Mouse (Mus musculus) cerebellum, adult 18-20 months (tissue): ENCODE results near the gene Fsd2.

Experiments used
- DNase-seq, 2 experiments: peaks; one replicate each; pipeline ENCODE4 v3.0.0; 2021

The Fsd2 gene

GRCm38 (mm10) chr7:81540999-81541398, 25.7 kb downstream of the Fsd2 start:
- no peak for DNase-seq

DNA sequence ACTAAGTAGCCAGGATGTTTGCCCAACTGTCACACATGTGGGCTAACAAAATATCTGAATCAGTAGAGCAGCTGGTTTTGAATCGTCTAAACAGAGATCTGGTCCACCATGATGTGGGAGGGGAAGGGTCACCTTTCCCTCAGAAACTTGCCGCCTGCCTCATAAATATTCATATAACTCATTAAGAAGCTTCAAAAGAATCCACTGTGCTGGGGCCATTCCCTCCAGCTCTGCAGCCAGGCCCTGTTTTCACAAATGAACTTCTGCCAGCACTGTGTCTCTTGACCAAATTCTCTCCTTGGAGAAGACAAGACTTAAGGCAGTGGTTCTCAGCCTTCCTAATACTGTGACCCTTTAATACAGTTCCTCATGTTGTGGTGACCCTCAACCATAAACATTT, 27.2 kb downstream of the Fsd2 start:
- no peak for DNase-seq

DNA sequence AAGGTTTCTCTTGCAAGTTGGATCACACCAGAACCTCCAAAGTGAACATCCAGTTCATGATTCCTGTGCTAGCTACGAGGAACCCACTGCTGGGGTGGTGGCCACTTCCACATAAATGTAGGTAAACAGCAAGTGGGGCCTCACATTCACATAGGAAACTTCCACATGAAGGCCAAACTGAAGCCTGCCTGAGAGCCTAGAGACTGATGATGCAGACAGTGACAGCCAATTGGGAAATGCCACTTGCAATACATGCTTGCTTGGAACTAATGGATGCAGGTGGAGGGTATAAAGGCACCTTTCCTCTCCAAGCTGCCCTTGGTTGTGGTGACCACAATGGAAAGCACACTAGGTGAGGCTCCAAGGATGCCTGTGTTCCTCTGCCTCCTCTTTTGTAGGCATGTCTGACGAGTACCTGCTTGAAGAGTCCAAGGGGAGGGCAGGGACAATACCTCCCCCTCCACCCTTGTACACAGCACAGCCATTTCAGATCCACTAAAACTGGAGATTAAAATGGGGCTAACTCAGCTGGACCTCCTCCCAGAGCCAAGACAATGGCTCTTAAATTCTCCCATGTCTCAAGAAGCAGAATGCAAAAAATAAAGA, 28.6 kb downstream of the Fsd2 start:
- no peak for DNase-seq

- DNase-seq, result no peak
Measured at GRCm38 (mm10) chr7:81536478-81536877, 30.3 kb downstream of the Fsd2 start.

GRCm38 (mm10) chr7:81531462-81531861, 35.3 kb downstream of the Fsd2 start:
- DNase-seq, result no peak

DNA sequence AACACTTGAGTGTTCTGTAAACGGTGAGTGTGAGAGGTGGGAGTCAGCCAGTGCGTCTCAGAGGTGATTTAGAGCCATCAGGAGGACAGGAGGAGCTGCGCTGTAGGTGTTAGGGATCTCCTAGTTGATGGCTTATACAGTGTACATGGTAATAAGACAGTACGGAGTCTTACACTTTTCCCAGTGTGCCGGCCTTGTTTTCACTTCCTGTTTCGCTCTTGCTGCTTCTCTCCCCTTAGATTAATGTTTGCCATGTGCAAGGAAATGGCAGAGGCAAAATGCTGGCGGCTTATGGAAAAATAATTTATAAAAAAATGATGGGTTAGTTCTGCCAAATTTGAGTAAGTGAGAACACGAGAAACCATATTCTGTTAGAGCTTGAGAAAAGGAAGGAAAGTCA, 37.8 kb downstream of the Fsd2 start:
- DNase-seq, result no peak

- no peak for DNase-seq
Measured at GRCm38 (mm10) chr7:81523663-81524017, 43.1 kb downstream of the Fsd2 start.

DNA sequence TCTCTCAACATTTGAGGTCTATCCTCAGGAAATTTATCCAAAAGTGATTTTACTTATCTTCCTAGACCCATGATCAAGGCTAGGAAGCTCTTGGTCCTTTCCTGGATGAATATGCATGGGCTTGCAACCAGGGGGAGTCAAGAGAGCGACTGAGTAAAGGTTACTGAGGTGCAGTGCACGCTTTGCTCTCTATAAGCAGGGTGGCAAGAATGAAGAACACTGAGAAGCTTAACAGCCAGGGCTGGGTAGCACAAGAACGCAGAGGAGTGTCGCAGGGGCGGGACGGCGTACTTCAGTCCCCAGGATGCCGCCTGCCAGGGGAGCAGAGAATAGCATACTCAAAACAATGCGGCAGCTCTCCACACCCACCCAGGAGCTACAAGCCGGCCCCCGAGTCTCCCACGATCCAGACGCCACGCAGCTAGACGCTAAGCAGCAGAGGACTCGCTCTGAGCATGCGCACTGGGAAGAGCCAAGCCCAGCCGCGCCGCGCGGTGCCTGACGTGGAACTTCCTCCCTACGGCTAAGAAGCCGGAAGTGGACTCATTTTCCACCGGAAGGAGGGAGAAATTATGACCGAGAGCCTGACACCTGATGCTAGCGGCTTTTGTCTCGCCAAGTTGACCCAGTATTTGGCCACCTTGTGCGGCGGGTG, 43.6 kb downstream of the Fsd2 start:
- peak; percentile 91 for DNase-seq

DNA sequence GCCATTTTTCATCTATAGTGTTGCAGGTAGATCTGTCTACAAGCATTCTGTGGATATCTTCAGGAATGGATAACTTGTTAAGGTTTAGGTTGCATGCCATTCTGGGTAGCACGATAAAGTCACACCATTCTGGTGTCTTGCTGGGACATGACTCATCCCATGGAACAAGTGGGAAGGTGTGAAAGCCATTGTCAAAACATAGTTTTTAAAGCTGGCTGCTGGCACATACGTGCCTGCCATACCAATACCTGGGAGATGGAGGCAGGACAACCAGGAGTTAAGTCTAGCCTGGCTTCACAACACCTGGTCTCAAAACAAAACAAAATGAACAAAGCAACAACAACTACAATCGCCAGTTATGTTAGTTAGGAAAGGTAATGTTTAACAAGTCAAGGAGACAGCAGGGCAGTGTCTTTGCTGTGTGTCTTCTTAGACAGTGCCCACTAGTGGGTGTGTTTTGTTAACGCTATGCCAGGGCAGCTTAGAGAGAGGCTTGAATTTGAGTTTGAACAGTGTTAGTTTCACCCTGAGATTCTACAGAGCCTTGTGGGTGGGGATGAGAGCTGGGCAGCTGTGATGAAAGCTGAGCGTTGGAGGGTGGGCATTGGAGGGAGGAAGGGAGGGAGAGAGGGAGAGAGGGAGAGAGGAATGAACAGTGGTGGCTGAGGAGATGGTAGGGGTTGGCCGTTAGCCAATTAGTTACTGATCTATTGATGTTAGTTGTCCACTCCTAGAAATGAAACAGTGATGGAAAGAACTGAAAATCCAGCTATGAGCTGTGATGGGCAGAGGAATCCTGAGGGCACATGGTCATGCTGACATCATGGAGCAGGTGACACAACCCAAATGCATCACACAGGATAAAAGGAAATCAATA, 50.4 kb downstream of the Fsd2 start:
- no peak for DNase-seq

DNA sequence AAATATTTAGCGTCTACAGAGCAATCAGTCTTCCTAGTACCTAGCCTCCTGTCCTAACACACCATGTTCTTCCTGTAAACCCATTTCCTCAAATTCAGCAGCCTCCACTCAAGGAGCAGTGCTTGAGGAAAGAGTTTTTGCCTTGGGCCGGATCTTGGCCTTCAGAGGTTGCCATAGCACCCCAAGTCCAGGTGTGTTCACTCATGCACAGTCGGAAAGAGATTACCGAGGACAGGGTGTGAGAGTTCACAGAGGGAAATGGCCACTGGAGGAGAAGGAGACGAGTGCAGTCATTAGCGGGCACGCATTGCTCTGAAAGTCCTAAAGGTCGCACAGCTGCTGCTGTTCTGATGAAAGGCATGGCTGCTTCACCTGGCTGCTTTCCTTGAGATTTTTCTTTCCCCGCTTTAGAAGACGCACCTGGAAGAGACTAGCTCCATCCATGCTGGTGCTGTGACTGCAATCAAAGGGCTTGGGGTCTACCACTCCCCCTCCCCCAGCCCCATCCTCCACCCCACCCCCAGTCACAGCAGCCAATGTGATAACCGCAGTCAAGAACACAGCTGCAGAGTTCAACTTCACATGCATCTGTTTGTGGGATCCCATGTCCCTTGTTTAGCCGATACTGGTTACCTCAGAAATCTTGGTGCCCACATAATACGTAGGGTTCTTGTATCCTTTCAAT, 51.7 kb downstream of the Fsd2 start:
- no peak for DNase-seq

- DNase-seq, result no peak
Measured at GRCm38 (mm10) chr7:81501050-81501449, 65.7 kb downstream of the Fsd2 start.

GRCm38 (mm10) chr7:81498181-81498580, 68.6 kb downstream of the Fsd2 start, which contains the start of gene BC048679:
Gene BC048679, minus strand, starts transcription at chr7:81498281.
- DNase-seq, result no peak

DNA sequence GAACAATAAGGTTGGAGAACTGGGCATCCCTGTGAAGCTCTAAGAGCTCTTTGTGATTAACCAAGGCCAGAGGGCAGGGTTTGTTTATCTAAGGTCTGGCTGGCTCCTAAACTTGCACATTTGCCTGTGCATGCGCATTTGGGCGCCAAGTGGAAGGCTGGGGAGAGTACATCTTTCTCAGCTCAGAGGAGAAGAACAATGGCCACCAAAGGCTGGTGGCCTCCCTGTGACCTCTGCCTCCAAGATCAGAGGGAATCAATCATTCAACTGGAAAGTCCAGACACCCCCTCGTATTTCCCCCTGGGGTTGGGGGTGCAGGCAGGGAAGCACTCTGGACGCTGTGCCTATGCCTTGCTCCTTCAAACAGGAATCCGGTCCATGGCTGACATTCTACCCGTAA, 69.6 kb downstream of the Fsd2 start:
- DNase-seq, result no peak

DNA sequence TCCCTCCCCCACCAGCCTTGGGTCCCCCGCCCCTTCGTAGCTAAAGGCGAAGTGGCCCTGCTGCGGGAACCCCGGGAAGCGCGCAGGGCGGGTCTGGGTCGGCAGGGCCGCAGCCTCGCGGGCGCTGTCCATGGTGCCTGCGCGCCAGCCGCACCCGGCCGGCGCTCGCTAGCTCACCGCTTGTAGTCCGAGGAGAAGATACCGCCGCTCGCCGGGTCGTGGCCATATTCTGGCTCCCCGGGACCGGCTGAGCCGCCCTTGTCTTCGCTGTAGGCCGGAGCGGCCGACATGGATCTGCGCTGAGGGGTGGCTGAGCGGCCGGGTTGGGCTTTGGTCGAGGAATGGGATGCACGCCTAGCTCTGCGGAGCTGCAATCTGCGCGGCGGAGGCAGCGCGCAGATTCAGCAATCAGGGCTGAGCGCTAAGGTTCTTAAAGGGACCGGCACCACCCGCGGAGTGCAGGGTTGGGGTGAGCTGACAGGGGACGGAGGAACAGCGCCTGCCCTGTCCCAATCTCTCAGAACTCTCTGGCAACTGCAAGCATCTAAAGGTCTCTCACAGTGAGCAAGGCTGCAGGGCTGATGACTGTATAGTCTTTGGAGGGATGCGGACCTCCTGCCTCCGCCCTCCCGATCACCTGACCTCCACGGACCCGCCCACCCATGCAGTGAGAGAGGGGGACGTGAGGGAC, 73.3 kb downstream of the Fsd2 start, which contains the start of gene Ap3b2:
TSS of gene Ap3b2 (minus strand) at position 595 of the 691 bp plus-strand sequence.
- peak; percentile 85 to 89 for DNase-seq

DNA sequence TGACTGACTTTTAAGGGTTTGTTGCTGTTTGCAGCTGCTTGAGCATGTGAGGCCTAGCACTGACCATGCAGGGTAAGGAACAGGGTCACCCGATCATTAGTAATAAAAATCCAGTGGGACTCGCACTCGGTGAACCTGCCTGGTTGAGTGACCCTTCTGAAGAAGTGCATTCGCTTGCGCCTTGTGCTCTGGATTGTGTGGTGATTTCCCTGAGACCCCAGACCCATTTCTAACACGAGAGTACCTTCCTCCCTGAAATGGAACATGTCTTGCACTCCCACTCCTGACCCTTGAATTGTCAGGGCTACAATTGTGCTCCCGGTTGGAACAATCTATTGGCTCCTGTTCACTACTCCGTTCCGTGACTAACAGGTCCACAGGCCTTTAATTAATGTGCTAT, 74.1 kb downstream of the Fsd2 start:
- DNase-seq, result no peak

DNA sequence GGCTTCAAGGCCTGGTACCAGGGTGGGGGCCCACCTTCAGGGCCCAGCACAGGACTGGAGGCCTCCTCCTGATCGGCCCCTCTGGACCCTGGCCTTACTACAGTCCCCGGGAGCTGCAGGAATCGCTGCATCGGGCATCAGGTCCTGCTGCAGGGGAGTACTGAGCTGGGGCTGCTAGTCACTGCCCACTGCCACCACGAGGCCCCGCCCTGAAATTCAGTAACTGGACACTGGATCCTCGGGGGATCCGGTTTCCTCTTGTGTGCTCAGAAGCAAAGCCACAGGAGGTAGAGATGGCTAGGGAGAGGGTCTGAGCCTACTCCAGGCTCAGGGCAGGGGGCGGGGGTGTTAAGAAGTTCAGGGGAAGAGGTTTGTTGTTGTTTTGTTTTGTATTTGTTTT, 77.1 kb downstream of the Fsd2 start:
- no peak for DNase-seq
